Mouse (Mus musculus): Measurements from ENCODE around the gene Vwf. TPM values are rescaled to one million over a fixed set of nuclear protein-coding genes. Genes with fewer than 3 reads are reported as not detected.

The Vwf gene
- total RNA-seq, 2 experiments from 2014 or later, result 14.6 to 14.7 TPM

DNA sequence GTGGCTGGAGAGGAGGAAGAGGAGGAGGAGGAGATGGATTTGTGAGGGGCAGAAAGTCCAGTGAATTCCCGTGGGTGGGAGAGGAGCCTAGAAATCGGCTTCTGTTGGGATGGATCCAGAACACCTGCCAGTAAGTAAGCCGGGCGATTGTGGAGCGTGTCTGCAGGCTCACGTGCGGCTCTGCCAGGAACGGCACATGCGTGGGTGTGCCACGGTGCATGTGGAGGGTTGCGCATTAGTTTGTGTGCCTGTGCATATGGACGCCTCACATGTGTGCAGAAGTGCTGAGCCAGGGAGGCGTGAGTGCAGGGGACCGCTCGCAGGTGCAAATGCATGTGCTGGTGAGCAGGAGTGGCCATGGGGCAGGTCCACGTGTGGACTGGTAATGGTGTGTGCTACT, 164.7 kb downstream of the Vwf start:
- peak; percentile 32 to 47 for DNase-seq (ENCODE audit: extremely low spot score in 1 of 2, low spot score in 1 of 2)

DNA sequence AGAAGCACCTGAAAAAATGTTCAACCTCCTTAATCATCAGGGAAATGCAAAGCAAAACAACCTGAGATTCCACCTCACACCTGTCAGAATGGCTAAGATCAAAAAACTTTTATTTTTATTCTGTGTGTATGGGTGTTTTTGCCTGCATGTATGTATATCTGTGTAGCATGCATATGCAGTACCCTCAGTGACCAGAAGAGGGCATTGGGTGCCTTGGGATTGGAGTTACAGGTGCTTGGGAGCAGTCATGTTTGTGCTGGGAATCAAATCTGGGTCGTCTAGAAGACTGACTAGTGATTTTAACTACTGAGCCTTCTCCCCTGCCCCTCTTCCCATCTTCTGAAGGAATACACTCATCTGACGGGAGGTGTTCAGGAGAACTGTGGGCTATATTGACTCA, 179.8 kb downstream of the Vwf start:
- DNase-seq (ENCODE audit: extremely low spot score in 1 of 2, low spot score in 1 of 2), result no peak

GRCm38 (mm10) chr6:125727484-125727911, 180.9 kb downstream of the Vwf start:
- no peak for DNase-seq (ENCODE audit: extremely low spot score in 1 of 2, low spot score in 1 of 2)

DNA sequence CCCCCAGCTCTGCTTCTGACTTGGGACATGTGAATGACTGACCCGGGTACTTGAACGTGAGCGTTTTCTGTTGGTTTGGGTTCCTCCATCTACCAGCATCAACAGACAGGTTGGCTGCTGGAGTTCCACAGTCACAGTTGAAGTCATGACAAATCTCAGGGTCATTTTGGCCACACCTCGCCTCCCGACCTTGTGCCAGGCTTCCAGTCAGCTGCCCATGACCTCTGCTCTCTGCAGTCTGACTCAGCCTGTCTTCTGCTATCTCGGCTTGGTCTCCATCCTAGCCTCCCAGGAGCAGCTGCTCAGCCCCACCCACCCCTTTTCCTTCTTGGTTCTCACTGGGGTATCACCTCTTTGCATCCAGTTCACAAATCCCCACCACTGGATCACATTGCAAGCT, 182.9 kb downstream of the Vwf start:
- no peak for DNase-seq (ENCODE audit: extremely low spot score in 1 of 2, low spot score in 1 of 2)

GRCm38 (mm10) chr6:125729986-125730535, 183.5 kb downstream of the Vwf start:
- no peak for DNase-seq (ENCODE audit: extremely low spot score in 1 of 2, low spot score in 1 of 2)

Other genes starting within 250 kb of the Vwf start
- gene Ltbr, start 232.9 kb upstream of the Vwf start, total RNA-seq (2021), result 10 to 100 TPM in 1 of 2 experiments, 1 to 10 TPM in 1; 8.7 to 10.2 TPM
- gene Scnn1a, start 226.1 kb upstream of the Vwf start, total RNA-seq (2021), result 1 to 10 TPM; 3.8 to 3.9 TPM
- gene Tnfrsf1a, start 197.4 kb upstream of the Vwf start, total RNA-seq (2021), result 10 to 100 TPM; 11.2 to 12.5 TPM
- gene Plekhg6, start 166.0 kb upstream of the Vwf start, total RNA-seq (2021), result not detected
- gene Cd9, start 52.0 kb upstream of the Vwf start, total RNA-seq (2021), result 10 to 100 TPM; 78.0 to 89.7 TPM
- 1 to 10 TPM; 5.1 to 5.5 TPM for gene Ano2, start 143.6 kb downstream of the Vwf start, total RNA-seq (2021)

Measured in layer of hippocampus, postnatal 25 days (tissue).